Mouse (Mus musculus) MEL (cell line): ENCODE measurements at regions not wholly inside any gene's neighbourhood (a gene's known extent, or its start where the extent isn't known, plus 50 kb on each side); places are given as distances from the start of the nearest gene placed in this dataset.

Experiments used
- DNase-seq: peaks from one replicate; pipeline ENCODE4 v3.0.0; 2011; ENCODE audit warnings: low read depth, low spot score
- H3K27ac ChIP-seq: 2 replicates; pipeline ENCODE4 v1.5.1; 2012; ENCODE audit warnings: low read depth, mild to moderate bottlenecking, control low read depth, low read length, moderate library complexity; ENCODE audit not compliant: control insufficient read depth
- H3K27me3 ChIP-seq, 2 experiments: fragments of 150-350 bp in 1 of 2; sonication (generic) in 1 of 2; 2 replicates each; pipeline ENCODE4 v1.6.1; 2012; ENCODE audit warnings: low read length in 2 of 2, mild to moderate bottlenecking in 2 of 2, improper control_type of control experiment in 1 of 2, moderate library complexity in 1 of 2; ENCODE audit not compliant: insufficient read depth in 2 of 2, control insufficient read depth in 1 of 2
- H3K36me3 ChIP-seq, 2 experiments: 2 replicates each; pipeline ENCODE4 v1.6.1; 2012 to 2014; ENCODE audit warnings: low read length in 2 of 2, improper control_type of control experiment in 1 of 2, inconsistent platforms in 1 of 2, mild to moderate bottlenecking in 1 of 2; ENCODE audit not compliant: insufficient read depth in 2 of 2, control insufficient read depth in 1 of 2
- H3K4me1 ChIP-seq, 2 experiments: fragments of 150-350 bp in 1 of 2; sonication (generic) in 1 of 2; 2 replicates each; pipeline ENCODE4 v1.6.1; 2012; ENCODE audit warnings: low read length in 2 of 2, improper control_type of control experiment in 1 of 2, mild to moderate bottlenecking in 1 of 2; ENCODE audit not compliant: insufficient read depth in 2 of 2, control insufficient read depth in 1 of 2
- H3K4me3 ChIP-seq, 2 experiments: fragments of 150-350 bp in 1 of 2; sonication (generic) in 1 of 2; 2 replicates each; pipeline ENCODE4 v1.5.1; 2012; ENCODE audit warnings: low read depth in 2 of 2, low read length in 2 of 2, mild to moderate bottlenecking in 2 of 2, moderate library complexity in 2 of 2, control low read depth in 1 of 2, improper control_type of control experiment in 1 of 2; ENCODE audit not compliant: control insufficient read depth in 1 of 2, insufficient read depth in 1 of 2
- H3K79me2 ChIP-seq: 2 replicates; pipeline ENCODE4 v1.6.1; 2012; ENCODE audit warnings: mild to moderate bottlenecking, low read length, moderate library complexity; ENCODE audit not compliant: control insufficient read depth, poor library complexity, insufficient read depth
- H3K9ac ChIP-seq: 2 replicates; pipeline ENCODE4 v1.6.1; 2012; ENCODE audit warnings: low read depth, mild to moderate bottlenecking, control low read depth, low read length, moderate library complexity; ENCODE audit not compliant: control insufficient read depth, poor library complexity, severe bottlenecking
- H3K9me3 ChIP-seq: fragments of 150-350 bp; sonication (generic); replicated peaks from 2 replicates; pipeline ENCODE4 v1.6.1; 2012; ENCODE audit warnings: mild to moderate bottlenecking, low read length, improper control_type of control experiment, moderate library complexity; ENCODE audit not compliant: insufficient read depth
- CHD1 ChIP-seq: IDR thresholded peaks from 2 replicates; pipeline ENCODE4 v1.6.1; 2012; ENCODE audit warnings: low read depth, mild to moderate bottlenecking, inconsistent platforms, low read length, improper control_type of control experiment
- CHD2 ChIP-seq: IDR thresholded peaks from 2 replicates; pipeline ENCODE4 v1.6.1; 2011; ENCODE audit warnings: low read length, improper control_type of control experiment
- CTCF ChIP-seq, 3 experiments: IDR thresholded peaks in 2 of 3; conservative IDR thresholded peaks in 1 of 3; 2 replicates each; pipeline ENCODE4 v1.5.1; 2011 to 2012; ENCODE audit warnings: low read length in 3 of 3, low read depth in 2 of 3, mild to moderate bottlenecking in 2 of 3, improper control_type of control experiment in 1 of 3, inconsistent platforms in 1 of 3, mixed read lengths in 1 of 3, moderate library complexity in 1 of 3; ENCODE audit not compliant: control insufficient read depth in 1 of 3, insufficient read depth in 1 of 3, poor library complexity in 1 of 3, severe bottlenecking in 1 of 3
- E2F4 ChIP-seq: IDR thresholded peaks from 2 replicates; pipeline ENCODE4 v1.6.1; 2011; ENCODE audit warnings: low read depth, low read length, improper control_type of control experiment, borderline replicate concordance
- ETS1 ChIP-seq: IDR thresholded peaks from 2 replicates; pipeline ENCODE4 v1.6.1; 2012; ENCODE audit warnings: low read depth, mild to moderate bottlenecking, inconsistent platforms, low read length, improper control_type of control experiment, moderate library complexity
- GABPA ChIP-seq: IDR thresholded peaks from 2 replicates; pipeline ENCODE4 v1.6.1; 2012; ENCODE audit warnings: low read depth, mild to moderate bottlenecking, inconsistent platforms, low read length, improper control_type of control experiment, moderate library complexity
- GATA1 ChIP-seq: IDR thresholded peaks from 2 replicates; pipeline ENCODE4 v1.6.1; 2011; ENCODE audit warnings: low read depth, low read length, improper control_type of control experiment
- KAT2A ChIP-seq: conservative IDR thresholded peaks from 2 replicates; pipeline ENCODE4 v1.6.1; 2012; ENCODE audit warnings: low read depth, low read length, improper control_type of control experiment, inconsistent platforms
- MAFK ChIP-seq: IDR thresholded peaks from 2 replicates; pipeline ENCODE4 v1.6.1; 2011; ENCODE audit warnings: low read depth, mild to moderate bottlenecking, low read length, improper control_type of control experiment, borderline replicate concordance
- MAX ChIP-seq: IDR thresholded peaks from 2 replicates; pipeline ENCODE4 v1.6.1; 2011; ENCODE audit warnings: low read length, improper control_type of control experiment
- MAZ ChIP-seq: IDR thresholded peaks from 2 replicates; pipeline ENCODE4 v1.6.1; 2012; ENCODE audit warnings: low read depth, mild to moderate bottlenecking, inconsistent platforms, low read length, improper control_type of control experiment
- MEF2A ChIP-seq: IDR thresholded peaks from 2 replicates; pipeline ENCODE4 v1.6.1; 2014; ENCODE audit warnings: low read depth, mild to moderate bottlenecking, inconsistent platforms, low read length, improper control_type of control experiment; ENCODE audit not compliant: poor library complexity, insufficient replicate concordance, severe bottlenecking; ENCODE audit errors: extremely low read depth
- MXI1 ChIP-seq: IDR thresholded peaks from 2 replicates; pipeline ENCODE4 v1.6.1; 2011; ENCODE audit warnings: mild to moderate bottlenecking, low read depth, low read length, improper control_type of control experiment
- MYB ChIP-seq: IDR thresholded peaks from 2 replicates; pipeline ENCODE4 v1.6.1; 2011; ENCODE audit warnings: mild to moderate bottlenecking, low read depth, low read length, improper control_type of control experiment
- NELFE ChIP-seq: IDR thresholded peaks from 2 replicates; pipeline ENCODE4 v1.6.1; 2011; ENCODE audit warnings: low read depth, low read length, improper control_type of control experiment
- POLR2A ChIP-seq, 2 experiments: IDR thresholded peaks; 2 replicates each; pipeline ENCODE4 v1.6.1; 2011 to 2012; ENCODE audit warnings: low read length in 2 of 2, mild to moderate bottlenecking in 2 of 2, control low read depth in 1 of 2, improper control_type of control experiment in 1 of 2, low read depth in 1 of 2, moderate library complexity in 1 of 2; ENCODE audit not compliant: control insufficient read depth in 1 of 2, insufficient read depth in 1 of 2, poor library complexity in 1 of 2
- POLR2AphosphoS2 ChIP-seq: IDR thresholded peaks from 2 replicates; pipeline ENCODE4 v1.6.1; 2011; ENCODE audit warnings: low read length, improper control_type of control experiment
- POLR2AphosphoS5 ChIP-seq: IDR thresholded peaks from 2 replicates; pipeline ENCODE4 v1.6.1; 2012; ENCODE audit warnings: low read depth, borderline replicate concordance, mild to moderate bottlenecking, inconsistent platforms, low read length, moderate library complexity, mixed read lengths
- RCOR1 ChIP-seq: IDR thresholded peaks from 2 replicates; pipeline ENCODE4 v1.6.1; 2012; ENCODE audit warnings: low read depth, mild to moderate bottlenecking, inconsistent platforms, low read length, improper control_type of control experiment
- SIN3A ChIP-seq: IDR thresholded peaks from 2 replicates; pipeline ENCODE4 v1.6.1; 2012; ENCODE audit warnings: low read length, improper control_type of control experiment, inconsistent platforms
- SMC3 ChIP-seq: IDR thresholded peaks from 2 replicates; pipeline ENCODE4 v1.6.1; 2011; ENCODE audit warnings: low read depth, low read length, improper control_type of control experiment
- TAL1 ChIP-seq: IDR thresholded peaks from 2 replicates; pipeline ENCODE4 v1.6.1; 2012; ENCODE audit warnings: mild to moderate bottlenecking, inconsistent platforms, low read length, moderate library complexity, mixed read lengths
- TBP ChIP-seq: IDR thresholded peaks from 2 replicates; pipeline ENCODE4 v1.8.0; 2011; ENCODE audit warnings: low read depth, low read length, improper control_type of control experiment
- UBTF ChIP-seq: IDR thresholded peaks from 2 replicates; pipeline ENCODE4 v1.6.1; 2012; ENCODE audit warnings: low read depth, mild to moderate bottlenecking, inconsistent platforms, low read length, improper control_type of control experiment, moderate library complexity, borderline replicate concordance; ENCODE audit not compliant: insufficient read depth
- USF1 ChIP-seq: IDR thresholded peaks from 2 replicates; pipeline ENCODE4 v1.6.1; 2014; ENCODE audit warnings: low read depth, mild to moderate bottlenecking, inconsistent platforms, low read length, improper control_type of control experiment, moderate library complexity
- USF2 ChIP-seq, 2 experiments: IDR thresholded peaks; 2 replicates each; pipeline ENCODE4 v1.6.1; 2011 to 2012; ENCODE audit warnings: improper control_type of control experiment in 2 of 2, low read length in 2 of 2, borderline replicate concordance in 1 of 2, inconsistent platforms in 1 of 2, low read depth in 1 of 2, mild to moderate bottlenecking in 1 of 2; ENCODE audit not compliant: insufficient read depth in 1 of 2
- ZC3H11A ChIP-seq: IDR thresholded peaks from 2 replicates; pipeline ENCODE4 v1.6.1; 2012; ENCODE audit warnings: low read depth, mild to moderate bottlenecking, inconsistent platforms, low read length, improper control_type of control experiment
- ZKSCAN1 ChIP-seq: IDR thresholded peaks from 2 replicates; pipeline ENCODE4 v1.6.1; 2012; ENCODE audit warnings: low read depth, mild to moderate bottlenecking, inconsistent platforms, low read length, improper control_type of control experiment, moderate library complexity
- ZMIZ1 ChIP-seq: IDR thresholded peaks from 2 replicates; pipeline ENCODE4 v1.6.1; 2012; ENCODE audit warnings: low read depth, mild to moderate bottlenecking, inconsistent platforms, low read length, improper control_type of control experiment, moderate library complexity
- ZNF384 ChIP-seq: IDR thresholded peaks from 2 replicates; pipeline ENCODE4 v1.6.1; 2012; ENCODE audit warnings: low read depth, mild to moderate bottlenecking, inconsistent platforms, low read length, improper control_type of control experiment

GRCm38 (mm10) chr10:98744246-98744645 lies 170.0 kb upstream of the Atp2b1 start (continued):
- TF ChIP-seq E2F4 (no peak), TBP (0 out of 2 replicates have a peak, but pooled peaks have one; percentile 55), CHD1 (no peak), ZC3H11A (no peak), SMC3 (no peak), ZNF384 (peak; percentile 76), USF2 (IDR thresholded peaks at IDR 0.05; ENCODE audit: borderline replicate concordance in 1 of 2, insufficient read depth in 1 of 2, low read depth in 1 of 2, low read length in 2 of 2) (no peak), CHD2 (no peak), UBTF (no peak), MYB (no peak), MEF2A (no peak), MXI1 (0 out of 2 replicates have a peak, but pooled peaks have one; percentile 39), POLR2AphosphoS2 (no peak), NELFE (no peak), GATA1 (0 out of 2 replicates have a peak, but pooled peaks have one; percentile 7), MAX (no peak), ZMIZ1 (no peak), POLR2AphosphoS5 (no peak), ETS1 (peak; percentile 76; the same call in 1 of the 2 replicates)

GRCm38 (mm10) chr10:98744662-98745061 lies 169.5 kb upstream of the Atp2b1 start:
- Histone ChIP-seq H3K79me2 (no peaks in the 10 kb centered on the region; the same call in 1 of the 2 replicates), H3K4me1 (peaks cover 17 to 50% of the 10 kb centered on the region in 2 experiments), H3K4me3 (no peak overlapping the region), H3K27ac (peak overlapping the region; percentile 59), H3K9me3 (no peaks in the 10 kb centered on the region), H3K27me3 (no peaks in the 10 kb centered on the region)
- no peak for DNase-seq
- no peak for TF ChIP-seq MAX
- TF ChIP-seq NELFE, result no peak
- TF ChIP-seq GABPA, result no peak
- TF ChIP-seq POLR2AphosphoS2, result no peak
- TF ChIP-seq MAZ, result no peak
- no peak for TF ChIP-seq SIN3A
- no peak for TF ChIP-seq USF1
- TF ChIP-seq POLR2A (IDR thresholded peaks at IDR 0.05; ENCODE audit: control insufficient read depth in 1 of 2, insufficient read depth in 1 of 2, low read depth in 1 of 2, low read length in 2 of 2, poor library complexity in 1 of 2), result no peak
- no peak for TF ChIP-seq CHD2
- TF ChIP-seq ZNF384, result no peak
- no peak for TF ChIP-seq ZKSCAN1
- TF ChIP-seq TAL1, result no peak
- TF ChIP-seq MEF2A, result no peak
- TF ChIP-seq CTCF (IDR thresholded peaks at IDR 0.05 in 2 of 3, conservative IDR thresholded peaks at IDR 0.05 in 1 of 3; ENCODE audit: control insufficient read depth in 1 of 3, insufficient read depth in 1 of 3, low read depth in 2 of 3, low read length in 3 of 3, poor library complexity in 1 of 3, severe bottlenecking in 1 of 3), result no peak
- TF ChIP-seq POLR2AphosphoS5, result no peak
- TF ChIP-seq KAT2A, result no peak
- no peak for TF ChIP-seq RCOR1
- no peak for TF ChIP-seq MAFK
- no peak for TF ChIP-seq MYB
- TF ChIP-seq, all 39 proteins: peak for 0
- Histone ChIP-seq H3K9ac (no peak overlapping the region), H3K36me3 (peaks cover 0 to 53% of the 10 kb centered on the region in 2 experiments; a peak in 2 of 4 replicates)
